Mouse (Mus musculus) hindlimb bud, embryonic 11.5 days (tissue): ENCODE data around the gene Setd1b.

ENCODE experiments used
- DNase-seq: peaks from one replicate; pipeline ENCODE4 v3.0.0-alpha.2; 2012; ENCODE audit warnings: low read depth, low spot score; ENCODE audit errors: extremely low spot score

Gene Setd1b

GRCm38 (mm10) chr5:123159446-123159845 is 17.5 kb downstream of the Setd1b start:
- no peak for DNase-seq

GRCm38 (mm10) chr5:123159866-123160265 is 17.9 kb downstream of the Setd1b start:
- DNase-seq: no peak

- DNase-seq: no peak
These were observed 18.3 kb downstream of the Setd1b start for GRCm38 (mm10) chr5:123160341-123160740.

GRCm38 (mm10) chr5:123162942-123163341 is 20.9 kb downstream of the Setd1b start:
- no peak for DNase-seq

GRCm38 (mm10) chr5:123166437-123166836 is 24.4 kb downstream of the Setd1b start:
- DNase-seq: no peak

GRCm38 (mm10) chr5:123167591-123167990 is 25.6 kb downstream of the Setd1b start:
- DNase-seq: no peak

- DNase-seq: no peak
These were observed 27.3 kb downstream of the Setd1b start, which contains the start of gene Psmd9 for GRCm38 (mm10) chr5:123169284-123169683. Gene Psmd9, plus strand, starts transcription at chr5:123169413.

- DNase-seq: no peak
These were observed 28.4 kb downstream of the Setd1b start for GRCm38 (mm10) chr5:123170365-123170764.

- peak; percentile 76 for DNase-seq
These were observed 29.8 kb downstream of the Setd1b start for GRCm38 (mm10) chr5:123171646-123172350.

GRCm38 (mm10) chr5:123178792-123179191 is 36.8 kb downstream of the Setd1b start:
- DNase-seq: no peak

- no peak for DNase-seq
These were observed 38.4 kb downstream of the Setd1b start for GRCm38 (mm10) chr5:123180390-123180789.

GRCm38 (mm10) chr5:123181536-123181935 is 39.5 kb downstream of the Setd1b start:
- no peak for DNase-seq

- no peak for DNase-seq
These were observed 40.7 kb downstream of the Setd1b start, which contains the start of gene Hpd for GRCm38 (mm10) chr5:123182651-123183050. Gene Hpd, minus strand, starts transcription at chr5:123182727.

GRCm38 (mm10) chr5:123185966-123186365 is 44.0 kb downstream of the Setd1b start:
- DNase-seq: no peak

GRCm38 (mm10) chr5:123187306-123187705 is 45.3 kb downstream of the Setd1b start:
- DNase-seq: no peak

GRCm38 (mm10) chr5:123190912-123191311 is 48.9 kb downstream of the Setd1b start:
- DNase-seq: no peak

GRCm38 (mm10) chr5:123191427-123191826 is 49.4 kb downstream of the Setd1b start:
- DNase-seq: no peak

- DNase-seq: no peak
These were observed 50.7 kb downstream of the Setd1b start for GRCm38 (mm10) chr5:123192606-123193150.

- no peak for DNase-seq
These were observed 51.4 kb downstream of the Setd1b start for GRCm38 (mm10) chr5:123193436-123193835.

- DNase-seq: no peak
These were observed 52.9 kb downstream of the Setd1b start for GRCm38 (mm10) chr5:123194856-123195255.

- no peak for DNase-seq
These were observed 53.6 kb downstream of the Setd1b start for GRCm38 (mm10) chr5:123195500-123196000.

- DNase-seq: no peak
These were observed 54.8 kb downstream of the Setd1b start for GRCm38 (mm10) chr5:123196746-123197145.
